Mouse (Mus musculus) heart, postnatal 14 days (tissue): Measurements from ENCODE around the gene Ppp1r14d. TPM values are rescaled to one million over a fixed set of nuclear protein-coding genes. Genes with fewer than 3 reads are reported as not detected.
A peak's percentile ranks its signal among the peaks of the same experiment; 100 is the strongest.

Experiments
- DNase-seq, 2 experiments: peaks; one replicate each; pipeline ENCODE4 v3.0.0; 2021 to 2022
- intact Hi-C: fragments of 180-260 bp; cut with DNase I; formaldehyde crosslinking; loops from one replicate; pipeline ENCODE4 v1.15.1; 2025
- total RNA-seq, 2 experiments: library from RNA; stranded (reverse); gene quantifications; 2 replicates each; pipeline ENCODE4 v1.2.3; 2021

Gene Ppp1r14d
- total RNA-seq, 2 experiments from 2014 or later = not detected

DNA sequence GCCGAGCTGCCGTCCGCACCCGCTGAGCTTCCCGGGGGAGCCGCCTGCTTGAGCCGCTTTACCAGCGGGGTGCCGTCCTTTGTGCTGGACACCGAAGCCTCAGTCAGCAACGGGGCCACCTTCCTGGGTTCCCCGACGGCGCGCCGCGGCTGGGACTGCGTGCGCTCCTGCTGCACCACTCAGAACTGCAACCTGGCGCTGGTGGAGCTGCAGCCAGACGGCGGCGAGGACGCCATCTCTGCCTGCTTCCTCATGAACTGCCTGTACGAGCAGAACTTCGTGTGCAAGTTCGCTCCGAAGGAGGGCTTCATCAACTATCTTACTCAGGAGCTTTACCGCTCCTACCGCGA, 8.1 kb upstream of the Ppp1r14d start:
- intact Hi-C loops = no loop called here
- DNase-seq = no peak

DNA sequence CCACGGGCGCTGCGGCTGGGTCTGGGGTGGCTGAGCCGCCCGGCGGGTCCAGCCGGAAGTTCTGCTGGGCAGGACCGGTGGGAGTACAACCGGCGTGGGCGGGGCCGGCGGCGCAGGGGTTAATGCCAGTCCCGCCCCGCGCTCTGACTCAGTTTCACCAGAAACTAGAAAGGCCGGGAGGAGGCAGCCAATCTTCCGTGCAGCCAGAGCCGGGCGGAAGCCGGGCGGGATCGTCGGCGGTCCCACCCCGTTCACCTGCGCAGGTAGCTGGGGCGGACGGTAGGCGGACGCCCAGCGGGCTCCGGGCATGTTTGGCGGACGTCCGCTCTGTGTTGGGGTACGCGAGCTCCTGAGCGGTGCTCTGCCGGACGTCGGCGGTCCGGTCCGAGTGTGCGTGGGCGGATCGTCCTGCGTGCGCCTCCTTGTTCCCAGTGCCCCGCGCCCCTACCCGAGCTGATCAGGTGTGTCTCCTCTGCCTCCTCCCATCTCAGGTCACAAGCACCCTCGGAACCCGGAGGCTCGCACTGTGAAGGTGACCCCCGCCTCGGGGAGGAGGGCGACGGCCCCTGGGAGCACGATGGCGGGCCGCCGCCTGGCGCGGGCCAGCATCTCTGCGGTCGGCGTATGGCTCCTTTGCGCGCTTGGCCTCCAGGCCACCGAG, 7.6 kb upstream of the Ppp1r14d start, which contains the start of gene Spint1:
Gene Spint1 (plus strand): TSS at position 153 of the 661 bp plus-strand sequence.
- intact Hi-C loops = no loop called here

DNA sequence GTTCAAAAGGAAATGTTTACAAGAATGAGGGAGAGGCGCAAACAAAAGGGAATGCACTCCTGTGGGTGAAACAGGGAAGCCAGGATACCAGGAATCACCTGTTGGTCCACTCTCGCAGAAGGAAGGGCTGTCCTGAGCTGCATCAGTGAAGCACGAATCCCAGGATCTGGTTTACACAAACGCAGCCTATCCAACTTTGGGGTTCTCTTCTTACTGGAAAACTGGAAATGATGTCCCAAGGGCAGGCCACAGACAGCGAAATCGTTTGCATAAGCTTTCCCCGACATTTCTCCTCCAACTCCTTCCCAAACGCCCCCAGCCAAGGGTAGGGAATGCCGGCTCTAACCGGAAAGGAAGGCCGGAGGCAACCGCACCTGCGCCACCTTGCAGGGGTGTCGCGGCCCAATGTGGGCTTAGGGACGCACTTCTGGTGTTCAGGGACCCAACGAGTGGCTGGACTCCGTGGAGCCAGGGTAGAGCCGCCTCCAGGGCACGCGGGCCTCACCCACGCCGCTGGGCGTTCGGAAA, 7.0 kb upstream of the Ppp1r14d start:
- no peak for DNase-seq
- intact Hi-C loops = no loop called here

More for the DNA sequence above, 7.6 kb upstream of the Ppp1r14d start, which contains the start of gene Spint1:
- peak in 1 of 2 experiments; percentile 18 for DNase-seq

DNA sequence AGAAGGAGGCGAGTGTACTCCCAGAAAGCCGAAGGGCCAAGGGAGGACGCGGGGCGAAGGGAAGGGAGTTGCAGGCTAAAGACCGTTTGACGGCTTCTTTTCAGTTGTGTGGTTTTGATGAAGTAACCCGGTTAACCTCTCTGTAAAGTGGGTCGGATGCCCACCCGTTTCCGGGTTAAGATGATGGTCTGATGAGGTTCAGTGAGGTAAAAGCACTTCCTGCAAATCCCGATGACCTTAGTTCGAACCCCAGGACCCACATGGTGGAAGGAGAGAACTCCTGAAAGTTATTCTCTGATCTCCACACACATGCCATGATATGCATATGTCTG, 20.6 kb downstream of the Ppp1r14d start:
- intact Hi-C loops = no loop called here
- DNase-seq = no peak

DNA sequence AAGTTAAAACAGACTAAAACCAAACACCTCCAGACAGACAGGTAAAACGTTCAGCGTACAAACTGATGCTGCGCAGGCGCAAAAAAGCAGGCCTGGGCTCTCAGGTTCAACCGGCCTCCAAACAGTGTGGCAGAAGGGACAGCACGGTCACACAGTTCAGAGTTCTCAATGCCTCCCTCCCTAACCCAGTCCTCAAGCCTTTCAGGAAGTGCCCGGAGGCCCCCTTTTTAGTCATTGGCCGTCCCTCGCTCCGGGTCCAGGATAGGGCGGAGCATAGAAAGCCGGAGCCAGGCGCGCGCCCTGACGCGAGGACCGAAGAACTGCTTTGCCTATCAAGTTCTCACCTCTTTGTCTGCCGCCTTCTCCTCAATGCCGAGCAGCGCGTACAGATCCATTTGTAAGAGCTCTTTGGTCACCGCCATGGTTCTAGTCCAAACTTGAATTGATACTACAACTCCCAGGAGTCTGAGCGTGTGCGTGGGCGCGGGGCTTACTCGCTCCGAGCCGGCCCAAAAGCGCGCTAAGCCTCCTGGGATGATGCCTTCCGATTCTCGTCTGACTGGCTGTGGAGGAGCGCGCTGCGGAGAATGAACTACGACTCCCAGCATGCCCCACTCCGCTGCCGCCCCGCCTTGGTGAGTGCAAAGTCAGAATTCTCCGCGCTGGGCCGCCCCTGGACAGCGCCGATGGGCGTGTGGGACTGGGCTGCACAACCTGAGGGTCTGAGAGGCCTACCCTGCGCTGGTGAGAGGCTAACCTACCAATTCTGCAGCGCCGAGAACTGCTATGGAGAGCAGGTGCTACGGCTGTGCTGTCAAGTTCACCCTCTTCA, 21.1 kb downstream of the Ppp1r14d start, which contains the start of the genes Zfyve19 and Dnajc17:
Gene Zfyve19 (plus strand): TSS at position 274 of the 832 bp plus-strand sequence.
Gene Dnajc17 (minus strand): TSS at position 452 of the 832 bp plus-strand sequence.
- intact Hi-C loops = no loop called here
- DNase-seq = peak; percentile 94

DNA sequence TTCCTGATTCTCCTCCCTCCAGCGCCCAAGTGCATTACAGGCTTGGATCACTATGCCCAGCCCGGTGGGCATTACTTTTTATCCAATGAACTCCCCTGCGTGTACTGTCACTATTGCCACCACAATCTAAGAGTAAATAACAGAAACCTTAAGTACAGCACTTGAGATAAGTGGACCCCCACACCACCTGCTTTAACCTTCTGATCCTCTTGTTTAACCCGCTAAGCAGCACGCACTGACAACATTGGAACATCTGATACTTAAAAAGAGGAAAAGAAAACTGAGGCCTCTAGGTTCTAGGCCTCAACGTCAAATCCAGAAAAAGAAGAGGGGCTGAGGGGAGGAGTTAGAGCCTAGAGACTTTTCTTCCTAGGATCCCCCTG, 21.8 kb downstream of the Ppp1r14d start:
- DNase-seq = no peak
- intact Hi-C loops = no loop called here

DNA sequence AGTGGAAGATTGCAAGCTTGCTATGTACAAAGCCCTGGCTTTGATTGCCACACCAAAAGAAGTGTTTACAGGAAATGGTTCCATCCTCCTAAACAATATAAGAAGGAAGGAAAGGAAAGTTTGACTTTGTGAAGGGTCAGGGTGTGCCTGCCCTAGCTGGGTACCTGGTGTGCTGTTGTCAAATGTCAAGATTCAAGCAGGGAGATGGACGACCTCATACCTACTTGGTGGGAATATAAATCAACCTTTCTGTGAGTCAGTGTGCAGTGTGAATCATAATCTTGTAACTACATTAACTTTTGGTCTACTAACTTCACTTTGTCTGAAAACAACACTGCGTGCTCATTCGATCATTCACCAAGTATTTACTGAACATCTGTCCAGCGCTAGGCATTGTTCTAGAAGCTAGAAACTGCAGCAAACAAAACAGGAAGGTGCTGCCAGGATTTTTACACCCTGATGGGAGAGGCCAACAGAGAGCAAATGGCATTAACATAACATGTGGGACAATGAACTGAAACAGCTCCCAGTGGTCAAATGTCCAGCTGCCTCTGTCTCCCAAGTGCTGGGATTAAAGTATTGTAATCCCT, 25.7 kb downstream of the Ppp1r14d start:
- DNase-seq = peak in 1 of 2 experiments; percentile 30
- intact Hi-C loops = no loop called here

DNA sequence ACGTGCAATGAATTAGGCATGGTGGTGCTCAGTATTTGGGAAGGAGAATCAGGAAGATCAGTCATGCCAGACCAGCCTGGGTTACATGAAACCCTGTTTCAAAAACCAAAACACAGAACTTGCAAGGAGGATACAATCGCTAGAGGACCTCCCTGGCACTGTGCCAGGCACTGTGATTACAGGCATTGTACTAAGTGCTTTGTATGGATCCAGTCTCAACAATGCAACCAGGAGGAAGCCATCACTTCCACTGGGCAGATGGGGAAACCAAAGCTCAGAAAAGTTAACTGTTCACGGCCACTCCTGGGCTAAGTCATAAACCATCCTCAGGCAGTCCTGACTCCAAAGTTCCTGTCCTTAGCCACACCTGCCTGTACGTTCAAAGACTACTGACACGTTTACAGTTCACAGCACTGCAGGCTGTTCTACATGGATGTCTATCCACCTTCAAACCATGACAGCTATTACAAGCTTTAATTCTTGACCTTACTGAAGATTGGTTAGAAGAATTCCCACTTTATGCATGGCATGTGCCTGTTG, 26.7 kb downstream of the Ppp1r14d start:
- DNase-seq = peak; percentile 57 to 69
- intact Hi-C loops = no loop called here

DNA sequence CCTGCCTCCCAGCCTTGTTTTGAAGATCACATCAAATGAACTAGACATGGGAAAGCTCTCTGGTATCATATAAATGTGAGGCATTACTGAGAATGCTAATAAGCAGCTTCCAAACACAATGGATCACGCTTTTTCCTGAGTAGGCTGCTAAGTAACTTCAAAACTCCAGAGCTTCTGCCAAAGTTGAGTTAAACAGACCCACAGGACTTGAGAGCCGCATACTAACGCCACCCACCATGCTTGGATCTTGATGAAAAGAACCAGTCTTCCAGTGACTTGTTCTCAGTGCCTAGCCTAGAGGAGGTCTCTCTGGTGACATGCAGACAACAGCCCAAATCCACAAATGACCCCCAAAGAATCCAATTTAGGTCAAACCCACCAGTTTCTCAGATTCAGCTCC, 30.8 kb downstream of the Ppp1r14d start:
- intact Hi-C loops = no loop called here
- DNase-seq = no peak

DNA sequence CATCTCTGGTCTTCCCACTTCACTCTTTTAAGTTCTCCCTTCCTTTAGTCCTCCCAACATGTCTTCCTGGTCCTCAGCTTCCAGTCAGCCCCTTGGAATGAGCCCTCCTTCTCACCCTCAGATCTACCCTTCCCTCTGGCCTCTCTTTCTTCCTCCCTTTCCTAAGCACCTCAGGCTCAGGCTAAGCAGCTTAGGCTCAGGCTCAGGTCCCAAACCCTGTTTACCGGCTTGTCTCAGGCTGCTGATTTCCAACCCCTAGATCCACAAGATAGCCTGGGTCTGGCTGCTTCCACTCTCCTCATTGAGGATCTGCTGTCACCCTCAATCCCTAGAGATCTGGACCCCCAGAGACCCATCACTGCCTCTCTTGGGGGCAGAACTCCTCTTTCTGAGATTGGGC, 31.7 kb downstream of the Ppp1r14d start:
- intact Hi-C loops = no loop called here
- no peak for DNase-seq

DNA sequence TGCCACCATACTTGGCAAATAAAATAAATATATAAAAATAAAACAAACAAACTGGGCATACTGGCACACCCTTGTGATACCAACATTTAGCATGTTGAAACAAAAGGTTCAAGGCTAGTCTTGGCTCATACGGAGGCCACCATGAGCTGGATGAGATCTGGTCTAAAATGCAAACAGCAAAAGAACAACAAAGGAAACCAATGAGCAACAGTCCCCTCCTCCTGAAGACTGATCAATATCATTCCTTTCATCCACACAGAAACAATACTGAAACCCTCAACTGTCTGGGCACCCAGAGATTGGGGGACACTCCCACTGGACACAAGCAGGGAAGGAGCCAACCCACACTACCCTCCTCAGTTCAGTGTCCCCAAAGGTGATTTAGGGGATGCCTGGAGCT, 32.2 kb downstream of the Ppp1r14d start:
- DNase-seq = no peak
- intact Hi-C loops = no loop called here

DNA sequence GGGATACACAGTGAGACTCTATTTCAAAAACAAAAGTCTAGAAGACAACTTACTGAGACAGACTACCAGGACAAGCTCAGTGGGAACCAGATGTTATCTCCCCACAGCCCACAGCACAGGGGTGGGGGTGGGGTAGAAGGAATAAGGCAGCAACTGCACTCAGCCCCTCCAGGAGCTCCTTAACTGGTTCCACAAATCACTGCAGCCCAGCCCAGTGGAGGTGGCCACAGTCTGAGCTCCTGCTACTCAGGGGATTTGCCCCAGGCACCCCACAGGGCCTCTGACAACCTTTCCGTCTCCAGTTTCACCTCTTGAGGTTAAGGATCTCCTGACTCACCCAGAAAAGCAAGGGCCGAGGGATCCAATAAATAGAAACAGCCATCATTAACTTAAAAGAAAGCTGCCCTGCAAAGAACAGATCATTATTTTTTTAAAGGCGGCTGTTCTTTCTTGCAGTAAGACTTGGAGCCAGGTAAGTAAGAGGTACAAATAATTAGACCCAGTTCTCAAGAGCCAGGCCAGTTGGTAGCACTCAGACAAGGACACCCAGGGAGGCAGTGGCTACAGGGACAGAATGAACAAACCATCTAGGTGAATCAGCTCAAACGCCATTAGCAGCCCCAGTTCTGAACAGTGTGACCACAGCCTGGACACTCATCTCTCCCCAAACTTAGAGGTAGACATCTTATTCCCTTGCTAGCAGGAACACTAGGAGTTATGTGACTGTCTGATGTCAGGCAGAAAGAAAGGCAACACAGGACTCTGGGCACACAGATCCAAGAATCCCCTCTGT, 33.2 kb downstream of the Ppp1r14d start:
- intact Hi-C loops = no loop called here
- DNase-seq = no peak

DNA sequence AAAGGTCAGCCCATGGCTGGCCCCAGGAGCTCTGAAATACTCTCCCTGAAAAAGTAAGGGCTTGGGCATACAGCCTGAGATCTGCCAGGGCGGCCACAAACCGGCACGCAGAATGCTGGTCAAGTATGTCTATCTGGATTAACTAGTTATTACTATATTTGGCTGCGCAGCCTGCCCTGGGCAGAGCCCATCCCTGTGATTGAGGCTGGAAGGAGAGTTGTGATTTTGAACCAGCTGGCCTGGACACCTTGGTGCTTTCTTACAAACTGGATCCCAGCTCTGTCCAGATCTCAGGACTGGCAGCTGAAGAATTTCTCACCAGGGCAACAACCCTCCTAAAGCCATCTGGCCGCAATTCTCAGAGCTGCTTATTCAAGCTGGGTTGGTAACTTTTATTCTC, 35.6 kb downstream of the Ppp1r14d start:
- intact Hi-C loops = no loop called here
- DNase-seq = peak in 1 of 2 experiments; percentile 21

DNA sequence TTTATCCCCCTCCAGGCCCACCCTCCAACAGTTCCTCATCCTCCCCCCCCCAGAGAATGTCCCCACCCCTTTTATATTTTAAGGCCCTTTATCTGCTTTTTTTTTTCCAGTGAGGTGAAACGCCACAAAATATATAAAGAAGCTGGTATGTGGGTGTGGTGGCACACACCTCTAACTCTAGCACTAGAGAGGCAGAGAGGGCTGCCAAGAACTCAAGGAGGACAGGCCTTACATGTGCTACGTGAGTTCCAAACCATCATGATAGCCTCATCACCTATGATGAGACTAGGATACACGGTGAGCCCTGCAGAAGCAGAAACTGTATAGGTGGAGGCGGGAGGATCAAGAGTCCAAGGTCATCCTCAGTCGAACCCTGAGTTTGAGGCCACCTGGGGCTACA, 38.7 kb downstream of the Ppp1r14d start:
- intact Hi-C loops = no loop called here
- no peak for DNase-seq

DNA sequence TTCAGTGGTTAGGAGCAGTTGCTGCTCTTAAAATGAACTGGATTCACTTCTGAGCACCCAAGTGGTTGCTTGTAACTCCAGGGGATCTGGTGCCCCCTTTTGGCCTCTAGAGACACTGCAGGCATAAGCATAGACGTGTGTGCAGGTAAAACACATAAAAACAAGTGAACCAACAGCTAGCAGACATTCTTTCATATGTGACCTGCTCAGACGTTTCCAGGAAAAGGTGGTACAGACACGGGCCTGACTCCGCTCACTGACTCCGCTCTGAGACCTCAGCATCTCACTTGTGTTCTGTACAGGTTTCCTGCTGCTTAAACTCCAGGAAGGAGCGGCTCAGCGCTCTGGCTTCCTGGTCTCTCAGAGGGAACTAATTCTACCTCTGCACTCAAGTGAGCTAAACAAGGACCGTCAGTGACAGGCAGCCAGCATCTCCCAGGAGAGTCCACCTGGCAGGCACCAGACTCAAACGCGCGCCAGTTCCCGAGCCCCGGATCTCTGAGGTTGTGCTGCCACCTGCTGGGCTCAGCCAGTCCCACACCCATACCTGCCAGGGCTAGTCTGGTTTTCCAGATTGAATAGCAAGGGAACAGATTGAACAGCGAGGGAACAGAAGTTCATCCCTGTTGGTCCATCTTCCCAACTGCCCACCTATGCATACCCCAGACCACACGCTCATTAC, 40.5 kb downstream of the Ppp1r14d start:
- DNase-seq = peak; percentile 88 to 93
- intact Hi-C loops = loop anchor here (2.0 to 10.0 kb wide), 5 partner anchors 32 to 284 kb away; partner anchors contain the start of genes Bahd1 and Rmdn3

DNA sequence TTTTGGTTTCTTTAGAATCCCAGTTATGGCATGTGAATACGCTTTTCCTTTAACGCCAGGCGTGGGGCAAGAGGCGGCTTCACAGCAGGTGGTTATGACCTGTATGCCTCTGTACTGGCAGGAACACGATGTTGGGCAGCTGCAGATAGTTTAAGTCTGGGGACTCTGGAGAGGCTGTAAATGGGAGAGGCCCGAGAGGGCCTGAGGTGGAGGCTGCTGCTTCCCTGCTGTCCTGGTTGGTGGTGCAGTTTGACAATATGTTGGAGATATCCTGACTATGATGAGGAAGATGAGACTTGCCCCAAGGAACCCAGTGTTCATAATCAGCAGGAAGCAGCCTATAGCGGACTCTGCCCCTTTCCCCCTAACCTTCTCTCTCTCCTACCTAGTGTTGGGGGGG, 46.8 kb downstream of the Ppp1r14d start:
- no peak for DNase-seq
- intact Hi-C loops = loop anchor here (10.0 kb wide), 1 partner anchor 278 kb away; the partner anchor contains the start of gene Bahd1

DNA sequence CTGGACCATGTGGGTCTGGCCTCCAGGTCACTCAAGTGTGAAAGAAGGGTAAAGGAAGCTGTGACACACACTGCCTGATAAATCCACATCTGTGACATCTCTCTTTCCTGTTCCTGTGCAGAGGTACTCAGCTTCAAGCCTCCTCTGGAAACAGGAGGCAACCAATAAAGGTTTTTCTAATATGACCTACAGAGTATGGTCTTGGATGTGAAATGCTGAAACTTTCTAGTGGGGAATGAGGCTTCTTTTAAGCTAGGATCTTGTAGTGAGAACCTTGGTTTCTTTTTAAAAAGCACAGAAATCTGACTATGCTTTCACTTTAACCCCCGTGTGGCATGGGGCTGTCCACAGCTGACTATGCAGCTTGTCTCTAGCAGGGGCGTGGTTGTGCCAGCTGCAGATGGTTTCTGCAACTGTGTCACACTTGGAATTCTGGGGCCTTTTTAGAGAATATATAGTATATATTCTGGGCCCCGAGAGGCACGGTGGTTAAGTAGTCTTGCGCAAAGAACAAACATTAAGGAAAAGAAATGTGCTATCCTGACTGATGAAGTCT, 52.2 kb downstream of the Ppp1r14d start:
- intact Hi-C loops = no loop called here

DNA sequence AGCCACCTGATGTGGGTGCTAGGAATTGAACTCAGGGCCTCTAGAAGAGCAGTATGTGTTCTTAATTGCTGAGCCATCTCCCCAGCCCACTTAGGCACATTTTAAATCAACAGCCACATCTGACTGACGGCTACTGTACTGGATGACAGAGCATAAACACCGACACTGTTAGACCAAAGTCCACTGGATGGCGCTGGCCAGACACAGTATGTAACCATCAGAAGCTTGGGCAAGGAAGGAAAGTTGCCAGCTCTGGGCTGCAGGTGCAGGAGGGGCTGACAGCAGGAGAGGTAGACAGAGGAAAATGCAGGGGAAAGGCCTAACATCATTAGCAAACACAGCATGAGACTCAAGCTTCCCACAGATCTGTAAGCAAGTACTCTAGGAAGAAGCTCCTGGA, 52.9 kb downstream of the Ppp1r14d start:
- intact Hi-C loops = no loop called here
- no peak for DNase-seq

More for the DNA sequence above, 52.2 kb downstream of the Ppp1r14d start:
- no peak for DNase-seq

DNA sequence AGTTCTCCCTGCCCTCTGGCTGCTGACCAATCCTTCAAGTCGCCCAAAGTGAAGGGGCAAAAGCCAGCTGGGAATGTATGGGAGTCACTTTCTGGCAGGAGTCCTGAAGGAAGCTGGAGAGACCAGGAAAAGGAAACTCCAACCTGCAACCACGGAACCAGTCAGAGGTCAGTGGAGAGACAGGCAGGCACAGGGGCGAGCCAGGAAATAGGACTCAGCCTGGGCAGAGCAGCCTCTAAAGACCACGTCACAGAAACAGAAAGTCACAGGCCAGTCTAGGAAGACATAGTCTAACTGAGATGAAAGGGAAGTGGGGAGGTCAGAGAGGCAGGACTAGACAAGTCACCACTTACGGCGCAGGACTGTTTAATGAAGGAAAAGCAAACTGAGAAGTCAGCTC, 54.1 kb downstream of the Ppp1r14d start:
- intact Hi-C loops = no loop called here

More for the DNA sequence above, 54.1 kb downstream of the Ppp1r14d start:
- no peak for DNase-seq
